Mouse (Mus musculus) heart, embryonic 16.5 days (tissue): ENCODE data around the gene Mrpl51. TPM values are rescaled to one million over a fixed set of nuclear protein-coding genes. Genes with fewer than 3 reads are reported as not detected.

Source experiments
- ATAC-seq: fragments of 200-750 bp; cut with Nextera tagmentation; replicated peaks from 2 replicates; pipeline ENCODE4 v1.8.0; 2017; ENCODE audit warnings: moderate number of reproducible peaks; ENCODE audit not compliant: insufficient read depth, low FRiP score; ENCODE audit errors: extremely low read depth
- H3K27ac ChIP-seq: fragments of 300-500 bp; sonication (generic); 2 replicates; pipeline ENCODE4 v1.5.1; 2014; ENCODE audit warnings: mild to moderate bottlenecking, low read length, control low read depth, moderate library complexity
- H3K27me3 ChIP-seq: fragments of 300-500 bp; sonication (generic); 2 replicates; pipeline ENCODE4 v1.6.1; 2014; ENCODE audit warnings: low read length, mixed read lengths; ENCODE audit not compliant: control insufficient read depth, insufficient read depth
- H3K36me3 ChIP-seq: fragments of 300-500 bp; sonication (generic); 2 replicates; pipeline ENCODE4 v1.6.1; 2014; ENCODE audit not compliant: control insufficient read depth, insufficient read depth
- H3K4me1 ChIP-seq: fragments of 300-500 bp; sonication (generic); 2 replicates; pipeline ENCODE4 v1.6.1; 2014; ENCODE audit warnings: low read length, mixed read lengths; ENCODE audit not compliant: control insufficient read depth, insufficient read depth
- H3K4me2 ChIP-seq: fragments of 300-500 bp; sonication (generic); 2 replicates; pipeline ENCODE4 v1.6.1; 2014; ENCODE audit warnings: low read depth, mild to moderate bottlenecking, control low read depth, low read length
- H3K4me3 ChIP-seq: fragments of 300-500 bp; sonication (generic); 2 replicates; pipeline ENCODE4 v1.5.1; 2014; ENCODE audit warnings: mild to moderate bottlenecking, control low read depth, low read length
- H3K9ac ChIP-seq: fragments of 300-500 bp; sonication (generic); 2 replicates; pipeline ENCODE4 v1.6.1; 2014; ENCODE audit warnings: low read length, control low read depth
- H3K9me3 ChIP-seq: fragments of 300-500 bp; sonication (generic); replicated peaks from 2 replicates; pipeline ENCODE4 v1.6.1; 2016; ENCODE audit warnings: low read length; ENCODE audit not compliant: control insufficient read depth
- WGBS: fragments of 180-500 bp; shearing (Covaris S2); extraction: QIAGEN DNeasy Blood & Tissue Kit; methylation state at CpG from one replicate; pipeline ENCODE4 v1.1.7; 2014; 5-methylcytosine and 5-hydroxymethylcytosine counted together
- polyA plus RNA-seq: library from polyadenylated mRNA; unstranded; fragments of >200 nt; fragmentation: Nextera tagmentation; extraction: Ambion mirVana; gene quantifications from 2 replicates; pipeline ENCODE4 v1.2.1, GENCODE M21; 2015

Mrpl51 gene
- polyA plus RNA-seq, result 270 and 281 TPM in 2 replicates

- H3K27me3 ChIP-seq, result no peaks in the 10 kb centered on the region
- H3K4me2 ChIP-seq, result peak within 1 kb of the TSS; percentile 89
- H3K4me3 ChIP-seq, result peak within 1 kb of the TSS; percentile 92
- peaks cover 9% of the 10 kb centered on the region for H3K4me1 ChIP-seq
- peak within 1 kb of the TSS; percentile 100 for H3K27ac ChIP-seq
- peaks cover 42% of the 10 kb centered on the region for H3K36me3 ChIP-seq
- peak; percentile 95 for ATAC-seq
- under 1% methylated on average over 54 of the region's 54 CpGs for whole genome bisulfite sequencing
- H3K9ac ChIP-seq, result peak within 1 kb of the TSS; percentile 93
- H3K9me3 ChIP-seq, result no peaks in the 10 kb centered on the region
These were observed at the start of gene Mrpl51, which contains the start of gene Ncapd2 for GRCm38 (mm10) chr6:125191332-125192015. TSS of gene Mrpl51 (plus strand) at chr6:125191801. TSS of gene Ncapd2 (minus strand) at chr6:125191701.

- 86% methylated on average over 8 of the region's 8 CpGs for WGBS
- ATAC-seq, result no peak
These were observed 49.2 kb upstream of the Mrpl51 start for GRCm38 (mm10) chr6:125142436-125142835.

GRCm38 (mm10) chr6:125143128-125143527, 48.5 kb upstream of the Mrpl51 start:
- WGBS, result 78% methylated on average over 3 of the region's 3 CpGs
- H3K36me3 ChIP-seq, result peaks cover 45% of the 10 kb centered on the region

More at GRCm38 (mm10) chr6:125142436-125142835, 49.2 kb upstream of the Mrpl51 start:
- H3K4me1 ChIP-seq, result peaks cover 23% of the 10 kb centered on the region
- H3K9ac ChIP-seq, result no peak overlapping the region
- no peaks in the 10 kb centered on the region for H3K9me3 ChIP-seq
- H3K27ac ChIP-seq, result no peak overlapping the region
- H3K36me3 ChIP-seq, result peaks cover 51% of the 10 kb centered on the region
- H3K4me3 ChIP-seq, result no peak overlapping the region
- no peaks in the 10 kb centered on the region for H3K27me3 ChIP-seq
- H3K4me2 ChIP-seq, result no peak overlapping the region

GRCm38 (mm10) chr6:125143904-125144303, 47.7 kb upstream of the Mrpl51 start:
- no peaks in the 10 kb centered on the region for H3K27me3 ChIP-seq
- H3K9ac ChIP-seq, result no peak overlapping the region
- no peaks in the 10 kb centered on the region for H3K9me3 ChIP-seq
- H3K4me2 ChIP-seq, result no peak overlapping the region
- no peak for ATAC-seq
- H3K4me1 ChIP-seq, result peaks cover 37% of the 10 kb centered on the region
- WGBS, result 82% methylated on average over 9 of the region's 9 CpGs
- no peak overlapping the region for H3K27ac ChIP-seq
- peaks cover 38% of the 10 kb centered on the region for H3K36me3 ChIP-seq
- H3K4me3 ChIP-seq, result no peak overlapping the region

More at GRCm38 (mm10) chr6:125143128-125143527, 48.5 kb upstream of the Mrpl51 start:
- no peak for ATAC-seq
- no peak overlapping the region for H3K4me2 ChIP-seq
- no peak overlapping the region for H3K4me3 ChIP-seq
- H3K4me1 ChIP-seq, result peaks cover 29% of the 10 kb centered on the region
- H3K9ac ChIP-seq, result no peak overlapping the region
- no peaks in the 10 kb centered on the region for H3K9me3 ChIP-seq
- H3K27me3 ChIP-seq, result no peaks in the 10 kb centered on the region
- H3K27ac ChIP-seq, result no peak overlapping the region

- no peaks in the 10 kb centered on the region for H3K27me3 ChIP-seq
- ATAC-seq, result peak; percentile 79
- peak within 1 kb of the TSS; percentile 70 for H3K4me3 ChIP-seq
- H3K36me3 ChIP-seq, result peaks cover 27% of the 10 kb centered on the region
- H3K27ac ChIP-seq, result peak within 1 kb of the TSS; percentile 95
- H3K4me2 ChIP-seq, result peak within 1 kb of the TSS; percentile 79
- peak within 1 kb of the TSS; percentile 84 for H3K9ac ChIP-seq
- H3K4me1 ChIP-seq, result peaks cover 47% of the 10 kb centered on the region
- WGBS, result under 1% methylated on average over 16 of the region's 16 CpGs
- H3K9me3 ChIP-seq, result no peaks in the 10 kb centered on the region
These were observed 46.6 kb upstream of the Mrpl51 start, which contains the start of gene Iffo1 for GRCm38 (mm10) chr6:125145001-125145400. TSS of gene Iffo1 (plus strand) at chr6:125145241.

- no peaks in the 10 kb centered on the region for H3K27me3 ChIP-seq
- H3K9ac ChIP-seq, result peak overlapping the region; percentile 84
- peaks cover 47% of the 10 kb centered on the region for H3K4me1 ChIP-seq
- WGBS, result 2% methylated on average over 30 of the region's 35 CpGs
- peak overlapping the region; percentile 70 for H3K4me3 ChIP-seq
- peak overlapping the region; percentile 79 for H3K4me2 ChIP-seq
- peak overlapping the region; percentile 82 for H3K27ac ChIP-seq
- no peaks in the 10 kb centered on the region for H3K9me3 ChIP-seq
- ATAC-seq, result peak; percentile 8
- peaks cover 26% of the 10 kb centered on the region for H3K36me3 ChIP-seq
These were observed 46.1 kb upstream of the Mrpl51 start for GRCm38 (mm10) chr6:125145479-125145951.

GRCm38 (mm10) chr6:125146148-125146547, 45.5 kb upstream of the Mrpl51 start:
- WGBS, result 46% methylated on average over 7 of the region's 7 CpGs
- H3K27ac ChIP-seq, result peak overlapping the region; percentile 95
- peak overlapping the region; percentile 70 for H3K4me3 ChIP-seq
- ATAC-seq, result no peak
- H3K27me3 ChIP-seq, result no peaks in the 10 kb centered on the region
- peaks cover 47% of the 10 kb centered on the region for H3K4me1 ChIP-seq
- H3K4me2 ChIP-seq, result peak overlapping the region; percentile 79
- H3K9ac ChIP-seq, result peak overlapping the region; percentile 84
- H3K36me3 ChIP-seq, result peaks cover 22% of the 10 kb centered on the region
- H3K9me3 ChIP-seq, result no peaks in the 10 kb centered on the region

GRCm38 (mm10) chr6:125146797-125147196, 44.8 kb upstream of the Mrpl51 start:
- peak overlapping the region; percentile 79 for H3K4me2 ChIP-seq
- peaks cover 16% of the 10 kb centered on the region for H3K36me3 ChIP-seq
- peak overlapping the region; percentile 84 for H3K9ac ChIP-seq
- 49% methylated on average over 4 of the region's 4 CpGs for WGBS
- H3K27ac ChIP-seq, result peak overlapping the region; percentile 95
- peaks cover 47% of the 10 kb centered on the region for H3K4me1 ChIP-seq
- no peak for ATAC-seq
- peak overlapping the region; percentile 70 for H3K4me3 ChIP-seq
- no peaks in the 10 kb centered on the region for H3K27me3 ChIP-seq
- H3K9me3 ChIP-seq, result no peaks in the 10 kb centered on the region

- Histone ChIP-seq H3K9me3 (no peaks in the 10 kb centered on the region), H3K4me3 (no peak overlapping the region; the same call in 1 of the 2 replicates), H3K9ac (peak overlapping the region; percentile 84), H3K4me2 (peak overlapping the region; percentile 79), H3K4me1 (peaks cover 47% of the 10 kb centered on the region), H3K27me3 (no peaks in the 10 kb centered on the region), H3K27ac (peak overlapping the region; percentile 95), H3K36me3 (peaks cover 11% of the 10 kb centered on the region; the same call in 1 of the 2 replicates)
- ATAC-seq, result no peak
- 41% methylated on average over 10 of the region's 10 CpGs for WGBS
These were observed 44.3 kb upstream of the Mrpl51 start for GRCm38 (mm10) chr6:125147329-125147728.
